Mouse (Mus musculus) adrenal gland, postnatal 25 days (tissue): ENCODE measurements around the gene Vgf. TPM values are rescaled to one million over a fixed set of nuclear protein-coding genes. Genes with fewer than 3 reads are reported as not detected.

Experiments
- DNase-seq: peaks from one replicate; pipeline ENCODE4 v3.0.0; 2021; ENCODE audit warnings: mixed read lengths
- total RNA-seq: library from RNA; stranded (reverse); gene quantifications from 2 replicates; pipeline ENCODE4 v1.2.3, GENCODE M21; 2021

The Vgf gene
- total RNA-seq, 1 experiment from 2014 or later, result 7.4 TPM

GRCm38 (mm10) chr5:137030416-137030810, 4.2 kb downstream of the Vgf start:
- DNase-seq, result no peak

GRCm38 (mm10) chr5:137031076-137032032, 5.2 kb downstream of the Vgf start:
- peak; percentile 59 for DNase-seq

GRCm38 (mm10) chr5:137032033-137032421, 5.8 kb downstream of the Vgf start:
- no peak for DNase-seq

GRCm38 (mm10) chr5:137032641-137033074, 6.5 kb downstream of the Vgf start:
- peak; percentile 97 for DNase-seq

DNA sequence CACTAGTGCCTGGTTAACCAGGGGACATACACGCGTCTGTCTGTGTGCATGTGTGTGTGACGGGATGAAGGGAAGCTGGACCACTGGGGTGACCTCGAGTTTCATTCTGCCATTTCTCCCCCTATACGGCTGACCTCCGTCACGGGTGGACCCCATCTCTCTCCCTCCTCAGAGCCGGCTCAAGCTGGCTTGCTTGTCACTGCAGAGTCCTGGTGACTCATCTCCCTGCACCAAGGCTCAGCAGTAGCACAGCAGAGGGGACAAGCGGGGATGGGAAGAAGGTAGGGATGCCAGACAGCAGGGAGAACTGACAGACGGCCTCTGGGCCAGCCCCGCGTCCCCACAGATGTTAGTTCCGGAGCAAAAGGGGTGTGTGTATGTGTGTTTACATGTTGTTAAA, 10.0 kb downstream of the Vgf start:
- DNase-seq, result no peak

DNA sequence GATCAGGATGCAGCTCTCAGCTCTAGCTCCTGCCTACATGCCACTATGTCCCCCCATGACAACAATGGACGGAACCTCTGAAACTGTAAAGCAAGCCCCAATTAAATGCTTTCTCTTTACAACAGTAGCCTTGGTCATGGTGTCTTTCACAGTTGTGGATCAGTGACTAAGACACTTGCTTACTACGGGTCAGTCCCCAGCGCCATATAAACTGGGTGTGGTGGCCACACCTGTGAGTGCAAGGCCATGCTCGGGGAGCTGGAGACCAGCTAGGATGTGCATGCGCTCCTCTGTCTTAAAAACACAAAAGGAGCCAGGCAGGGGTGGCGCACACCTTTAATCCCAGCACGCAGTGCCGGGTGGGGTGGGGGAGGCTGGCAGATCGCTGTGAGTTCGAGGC, 13.3 kb downstream of the Vgf start:
- DNase-seq, result no peak

DNA sequence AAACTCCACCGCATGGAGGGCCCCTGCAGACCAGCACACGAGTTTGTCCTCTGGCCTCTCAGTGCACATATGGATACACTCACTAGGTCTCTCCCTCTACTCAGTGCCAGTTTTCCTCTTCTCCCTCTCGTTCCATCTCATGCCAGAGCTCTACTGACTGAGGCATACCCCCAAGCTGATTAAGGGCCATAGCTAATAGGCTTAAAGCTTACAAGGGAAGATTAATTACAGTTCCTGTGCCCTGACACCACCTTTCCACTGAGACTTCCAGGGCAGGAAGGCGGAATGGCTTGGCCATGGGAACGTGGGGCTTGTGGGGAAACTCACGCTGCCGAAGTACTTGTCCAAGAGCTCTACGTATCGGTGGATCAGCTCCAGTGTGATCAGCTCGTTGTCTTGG, 15.2 kb downstream of the Vgf start:
- DNase-seq, result no peak

- DNase-seq, result no peak
These were observed 17.8 kb downstream of the Vgf start for GRCm38 (mm10) chr5:137043997-137044396.

GRCm38 (mm10) chr5:137045402-137046323, 19.5 kb downstream of the Vgf start, which contains the start of gene Ap1s1:
Gene Ap1s1 (minus strand): TSS chr5:137046135.
- peak; percentile 99 for DNase-seq

DNA sequence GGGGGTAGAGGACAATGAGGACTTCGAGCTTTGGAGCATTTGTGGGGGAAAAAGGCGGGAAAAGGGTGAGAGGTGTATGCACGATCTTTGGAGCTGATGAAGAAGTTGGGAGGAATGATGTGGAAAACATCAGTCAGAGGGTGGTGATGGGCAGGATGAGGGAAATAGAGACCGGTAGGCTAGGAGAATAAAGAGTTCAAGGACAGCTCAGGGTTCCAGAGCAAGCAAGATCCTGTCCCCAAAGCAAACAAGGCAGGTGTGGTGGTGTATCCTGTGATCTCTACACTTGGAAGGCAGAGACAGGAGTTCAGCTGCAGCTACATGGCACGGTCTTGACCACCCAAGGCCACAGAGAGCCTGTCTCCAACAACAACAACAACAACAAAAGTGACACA, 20.1 kb downstream of the Vgf start:
- no peak for DNase-seq

DNA sequence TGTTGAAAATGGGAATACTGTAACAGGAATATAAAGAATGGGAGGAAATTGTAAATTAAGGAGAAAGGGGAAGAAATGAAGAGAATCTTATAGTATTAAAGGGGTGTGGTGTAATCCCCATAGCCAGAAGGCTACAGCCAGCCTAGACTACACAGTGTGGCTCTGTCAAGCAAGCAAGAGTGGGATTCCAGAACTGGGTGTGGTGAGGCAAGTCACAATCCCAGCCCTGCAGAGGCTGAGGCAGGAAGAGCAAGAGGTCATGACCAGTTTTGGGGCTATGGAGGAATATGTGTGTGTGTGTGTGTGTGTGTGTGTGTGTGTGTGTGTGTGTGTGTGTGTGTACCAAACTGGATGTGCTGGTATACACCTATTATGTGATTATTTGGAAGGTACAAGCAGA, 20.8 kb downstream of the Vgf start:
- no peak for DNase-seq

DNA sequence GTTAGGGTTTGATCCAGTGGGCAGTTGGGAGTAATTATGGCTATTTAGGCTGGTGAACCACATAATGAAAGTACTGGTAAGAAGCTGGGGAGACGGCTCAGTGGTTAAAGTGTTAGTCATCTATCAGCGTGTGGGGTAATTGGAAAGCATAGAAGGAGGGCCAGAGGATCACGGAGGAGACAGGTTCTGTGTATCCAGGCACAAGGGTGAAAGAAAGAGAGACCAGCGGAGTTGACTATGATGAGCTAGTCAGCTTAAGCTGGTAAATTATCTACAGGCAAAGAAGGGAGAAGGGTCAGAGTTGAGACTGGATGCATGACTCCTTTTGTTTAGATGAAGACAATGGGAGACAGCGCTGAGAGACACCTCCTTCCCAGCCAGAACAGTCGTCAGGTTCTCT, 24.9 kb downstream of the Vgf start:
- no peak for DNase-seq

DNA sequence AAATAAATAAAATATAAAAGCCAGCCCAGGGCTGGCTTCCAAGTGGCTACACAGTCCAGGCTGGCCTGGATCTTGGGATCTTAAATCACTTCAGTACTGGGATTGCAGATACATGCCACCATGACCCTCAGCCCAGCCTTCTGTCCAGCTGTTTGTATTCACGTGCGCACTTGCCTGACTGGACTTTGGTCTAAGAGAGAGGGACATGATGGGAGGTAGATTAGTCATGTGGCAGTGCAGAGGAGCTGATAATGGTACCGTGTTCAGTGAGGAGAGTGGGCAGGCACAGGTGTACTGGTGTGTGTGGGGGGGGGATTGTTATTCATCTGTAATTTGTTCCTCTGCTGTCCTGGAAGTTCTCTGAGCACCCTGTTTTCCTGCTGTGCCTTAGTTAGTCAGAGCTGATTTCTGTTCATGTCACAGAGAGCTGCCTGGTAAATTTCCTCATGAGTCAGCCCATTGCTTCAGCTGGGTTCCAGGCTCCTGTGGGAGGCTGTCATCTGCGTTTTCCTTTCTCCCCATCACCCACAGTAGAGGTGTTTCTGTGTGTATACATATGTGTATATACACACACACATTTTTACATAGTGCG, 25.8 kb downstream of the Vgf start:
- no peak for DNase-seq

GRCm38 (mm10) chr5:137054299-137054698, 28.1 kb downstream of the Vgf start:
- DNase-seq, result no peak

DNA sequence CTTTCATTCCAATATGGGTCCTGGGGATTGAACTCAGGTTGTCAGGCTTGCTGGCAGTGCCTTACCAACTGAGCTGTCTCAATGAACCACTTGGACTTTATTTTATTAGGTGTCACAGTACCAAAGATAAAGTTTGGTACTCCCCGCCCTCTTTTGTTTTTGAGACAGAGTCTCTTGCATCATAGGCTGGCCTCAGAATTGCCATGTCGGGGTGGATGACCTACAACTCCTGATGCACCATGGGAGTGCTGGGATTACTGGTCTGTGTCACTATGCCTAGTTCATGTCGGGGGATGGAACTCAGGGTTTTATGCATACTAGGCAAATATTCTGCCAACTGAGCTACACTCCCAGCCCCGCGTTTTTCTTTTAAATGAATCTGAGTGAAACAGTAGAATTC, 28.7 kb downstream of the Vgf start:
- no peak for DNase-seq

DNA sequence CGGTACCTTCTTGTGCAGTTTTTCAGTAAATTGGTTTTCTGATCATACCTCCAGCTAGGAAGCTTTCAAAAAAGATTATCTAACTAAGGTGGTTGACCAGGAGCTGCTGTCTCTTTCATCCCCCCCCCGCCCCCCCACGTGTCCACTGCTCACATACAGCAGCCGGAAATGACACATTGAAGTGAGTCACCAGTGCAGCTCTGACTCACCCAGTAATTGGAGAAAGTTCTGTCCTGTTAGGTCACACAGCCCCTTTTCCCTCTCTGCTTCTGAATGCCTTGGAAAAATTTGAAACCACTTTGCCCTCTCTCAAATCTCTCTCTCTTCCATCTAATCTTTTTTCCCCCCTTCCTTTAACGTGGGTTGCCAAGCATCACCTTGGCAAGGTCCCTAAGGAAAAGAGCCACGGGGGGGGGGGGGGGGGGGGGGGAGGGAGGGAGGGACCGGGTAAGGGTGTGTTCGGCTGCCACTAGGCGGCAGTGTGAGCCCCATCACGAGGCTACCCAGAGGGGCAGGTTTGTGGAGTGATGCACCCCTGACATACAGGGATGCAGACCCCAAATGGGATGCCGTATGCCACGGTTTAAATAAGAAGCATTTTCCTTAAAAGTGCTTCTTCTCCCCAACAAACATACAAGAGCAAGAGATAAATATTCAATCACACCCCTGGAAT, 35.8 kb downstream of the Vgf start:
- DNase-seq, result peak; percentile 69

GRCm38 (mm10) chr5:137062601-137063000, 36.4 kb downstream of the Vgf start:
- DNase-seq, result no peak

GRCm38 (mm10) chr5:137065454-137065853, 39.3 kb downstream of the Vgf start:
- DNase-seq, result no peak

DNA sequence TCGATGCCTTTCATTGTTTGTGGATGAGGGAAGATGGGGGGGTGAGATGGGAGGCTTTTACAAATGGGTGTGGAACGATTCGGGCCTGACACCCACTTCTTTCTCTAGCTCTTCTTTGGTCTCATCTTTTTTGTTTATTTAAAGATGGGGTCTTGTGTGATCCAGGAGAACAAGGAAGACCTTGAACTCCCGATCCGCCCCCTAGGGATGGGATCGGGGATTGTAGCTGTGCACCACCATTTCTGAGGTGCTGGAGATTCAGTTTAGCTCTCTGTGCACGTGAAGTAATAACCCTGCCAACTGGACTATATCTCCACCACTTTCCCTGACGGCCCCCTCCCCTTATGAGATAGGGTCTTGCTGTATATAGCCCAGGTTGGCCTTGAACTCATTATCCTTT, 39.7 kb downstream of the Vgf start:
- no peak for DNase-seq

DNA sequence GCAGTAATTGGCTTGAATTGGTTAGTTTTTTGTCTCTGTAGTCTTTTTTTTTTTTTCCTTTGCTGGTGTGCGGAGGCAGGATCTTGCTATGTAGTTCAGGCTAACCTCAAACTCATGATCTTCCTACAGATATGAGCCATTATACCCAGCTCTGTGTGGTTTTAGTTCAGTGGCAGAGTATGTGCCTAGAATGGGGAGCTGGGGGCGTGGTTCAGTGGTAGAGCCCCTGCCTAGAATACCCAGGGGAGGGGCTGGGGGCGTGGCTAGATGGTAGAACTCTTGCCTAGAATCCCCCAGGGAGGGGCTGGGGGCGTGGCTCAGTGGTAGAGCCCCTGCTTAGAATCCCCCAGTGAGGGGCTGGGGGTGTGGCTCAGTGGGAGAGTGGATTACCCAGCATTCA, 42.5 kb downstream of the Vgf start:
- no peak for DNase-seq

- DNase-seq, result no peak
These were observed 44.9 kb downstream of the Vgf start for GRCm38 (mm10) chr5:137070881-137071605.
